Mouse (Mus musculus): ENCODE measurements around the gene Bicd1. TPM values are rescaled to one million over a fixed set of nuclear protein-coding genes. Genes with fewer than 3 reads are reported as not detected.

Bicd1 gene
- polyA plus RNA-seq, 2 experiments, result 0.20 to 0.75 TPM

GRCm38 (mm10) chr6:149494662-149495061 lies 86.0 kb downstream of the Bicd1 start:
- Histone ChIP-seq H3K9ac (replicated peaks) (no peak overlapping the region), H3K4me3 (ENCODE audit: insufficient read depth in 1 of 2, low read depth in 2 of 2, low read length in 2 of 2) (no peak overlapping the region), H3K4me2 (ENCODE audit: low read depth) (no peak overlapping the region), H3K27me3 (ENCODE audit: control insufficient read depth, insufficient read depth, low read length) (no peaks in the 10 kb centered on the region), H3K9me3 (ENCODE audit: control insufficient read depth, low read length) (no peaks in the 10 kb centered on the region), H3K27ac (no peak overlapping the region), H3K4me1 (replicated peaks; ENCODE audit: control insufficient read depth in 2 of 2, insufficient read depth in 2 of 2, low read length in 1 of 2) (no peaks in the 10 kb centered on the region), H3K36me3 (replicated peaks; ENCODE audit: control insufficient read depth, insufficient read depth, low read depth) (no peaks in the 10 kb centered on the region)
- ATAC-seq (ENCODE audit: insufficient read depth), result no peak
- 75% methylated on average over 2 of the region's 2 CpGs for WGBS (ENCODE audit: insufficient replicate concordance)
- DNase-seq (ENCODE audit: low read depth in 3 of 3, low spot score in 3 of 3), result no peak
- no peak for TF ChIP-seq EP300 (IDR thresholded peaks at IDR 0.05; ENCODE audit: low read depth)
- TF ChIP-seq CTCF (IDR thresholded peaks at IDR 0.05; ENCODE audit: low read depth), result no peak

DNA sequence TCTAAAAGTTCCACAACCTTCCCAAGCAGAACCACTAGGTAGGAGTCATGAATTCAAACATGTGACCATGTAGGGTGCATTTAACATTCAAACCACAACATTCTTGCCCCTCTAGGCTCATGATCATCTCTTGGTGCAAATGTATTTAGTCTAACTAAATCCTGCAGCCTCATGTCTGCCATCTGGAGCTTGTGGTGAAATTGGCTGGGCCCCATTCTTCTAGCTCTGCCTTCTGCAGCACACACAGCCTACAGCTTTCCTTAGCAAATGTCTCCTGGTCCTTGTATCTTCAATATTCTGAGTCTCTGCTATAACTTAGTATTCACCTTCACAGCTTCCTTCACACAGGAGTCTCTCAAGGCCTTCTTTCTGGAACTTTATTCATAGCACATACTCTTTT lies 87.2 kb downstream of the Bicd1 start:
- DNase-seq (ENCODE audit: low read depth in 3 of 3, low spot score in 3 of 3) (no peak), ATAC-seq (ENCODE audit: insufficient read depth) (no peak)
- H3K27ac ChIP-seq, result no peak overlapping the region
- no peak overlapping the region for H3K9ac ChIP-seq (replicated peaks)
- H3K4me1 ChIP-seq (replicated peaks; ENCODE audit: control insufficient read depth in 2 of 2, insufficient read depth in 2 of 2, low read length in 1 of 2), result no peaks in the 10 kb centered on the region
- no peak for TF ChIP-seq CTCF (IDR thresholded peaks at IDR 0.05; ENCODE audit: low read depth)
- no peak for TF ChIP-seq EP300 (IDR thresholded peaks at IDR 0.05; ENCODE audit: low read depth)
- H3K36me3 ChIP-seq (replicated peaks; ENCODE audit: control insufficient read depth, insufficient read depth, low read depth), result no peaks in the 10 kb centered on the region
- no peak overlapping the region for H3K4me3 ChIP-seq (ENCODE audit: insufficient read depth in 1 of 2, low read depth in 2 of 2, low read length in 2 of 2)
- no peaks in the 10 kb centered on the region for H3K9me3 ChIP-seq (ENCODE audit: control insufficient read depth, low read length)
- H3K27me3 ChIP-seq (ENCODE audit: control insufficient read depth, insufficient read depth, low read length), result no peaks in the 10 kb centered on the region
- H3K4me2 ChIP-seq (ENCODE audit: low read depth), result no peak overlapping the region

DNA sequence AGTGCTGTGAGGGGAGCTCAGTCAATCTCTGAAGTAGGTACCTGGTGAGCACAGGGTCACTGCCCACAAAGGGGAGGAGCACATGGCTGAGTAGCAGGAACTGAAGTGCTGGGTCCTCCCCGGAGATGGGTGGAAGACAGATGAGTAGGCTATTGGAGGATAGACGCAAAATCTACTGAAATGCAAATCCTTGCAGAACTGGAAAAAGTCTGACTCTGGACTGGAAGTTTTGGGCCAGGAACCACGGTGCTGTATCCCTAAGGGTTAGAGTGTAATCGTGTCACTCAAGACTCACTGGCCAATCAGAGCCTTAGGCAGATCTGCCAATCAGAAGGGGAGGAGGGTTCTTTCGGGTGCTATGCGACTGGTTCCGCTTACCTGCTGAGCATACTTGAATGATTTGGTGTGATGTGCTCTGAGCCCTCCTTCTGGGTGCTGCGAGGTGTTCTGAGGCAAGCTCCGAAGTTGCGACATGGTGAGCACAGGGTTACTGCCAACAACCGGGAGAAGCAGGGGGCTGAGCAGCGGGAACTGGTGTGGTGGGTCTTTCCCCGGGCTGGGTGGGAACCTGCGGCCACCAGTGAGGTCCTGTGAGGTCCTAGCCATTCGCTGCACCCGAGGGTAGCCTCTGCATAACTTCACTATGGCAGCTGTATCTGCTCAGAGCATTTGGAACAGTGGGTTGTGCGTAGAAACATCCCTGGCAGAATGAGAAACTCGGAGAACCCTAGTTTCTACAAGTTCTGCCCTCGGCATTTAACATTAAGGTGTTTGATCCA lies 157.2 kb downstream of the Bicd1 start:
- H3K27ac ChIP-seq, result no peak overlapping the region
- H3K9ac ChIP-seq (replicated peaks), result no peak overlapping the region
- H3K4me3 ChIP-seq (ENCODE audit: insufficient read depth in 1 of 2, low read depth in 2 of 2, low read length in 2 of 2), result peak overlapping the region; percentile 43 to 77
- no peaks in the 10 kb centered on the region for H3K9me3 ChIP-seq (ENCODE audit: control insufficient read depth, low read length)
- H3K4me1 ChIP-seq (replicated peaks; ENCODE audit: control insufficient read depth in 2 of 2, insufficient read depth in 2 of 2, low read length in 1 of 2), result peaks cover 0 to 2% of the 10 kb centered on the region in 2 experiments; a peak in 1 of 4 replicates
- H3K36me3 ChIP-seq (replicated peaks; ENCODE audit: control insufficient read depth, insufficient read depth, low read depth), result no peaks in the 10 kb centered on the region
- peak overlapping the region; percentile 69 for H3K4me2 ChIP-seq (ENCODE audit: low read depth)
- ATAC-seq (ENCODE audit: insufficient read depth), result peak; percentile 95
- DNase-seq (ENCODE audit: low read depth in 3 of 3, low spot score in 3 of 3), result peak; percentile 26 to 37 (median 35)
- 2% methylated on average over 19 of the region's 19 CpGs for WGBS (ENCODE audit: insufficient replicate concordance)
- TF ChIP-seq CTCF (IDR thresholded peaks at IDR 0.05; ENCODE audit: low read depth), result no peak
- TF ChIP-seq EP300 (IDR thresholded peaks at IDR 0.05; ENCODE audit: low read depth), result no peak
- H3K27me3 ChIP-seq (ENCODE audit: control insufficient read depth, insufficient read depth, low read length), result no peaks in the 10 kb centered on the region

- TF ChIP-seq CTCF (IDR thresholded peaks at IDR 0.05; ENCODE audit: low read depth) (no peak), EP300 (IDR thresholded peaks at IDR 0.05; ENCODE audit: low read depth) (no peak)
- Histone ChIP-seq H3K27me3 (ENCODE audit: control insufficient read depth, insufficient read depth, low read length) (no peaks in the 10 kb centered on the region), H3K36me3 (replicated peaks; ENCODE audit: control insufficient read depth, insufficient read depth, low read depth) (no peaks in the 10 kb centered on the region), H3K4me2 (ENCODE audit: low read depth) (no peak overlapping the region), H3K27ac (no peak overlapping the region), H3K9ac (replicated peaks) (no peak overlapping the region), H3K4me3 (ENCODE audit: insufficient read depth in 1 of 2, low read depth in 2 of 2, low read length in 2 of 2) (no peak overlapping the region), H3K9me3 (ENCODE audit: control insufficient read depth, low read length) (no peaks in the 10 kb centered on the region), H3K4me1 (replicated peaks; ENCODE audit: control insufficient read depth in 2 of 2, insufficient read depth in 2 of 2, low read length in 1 of 2) (peaks cover 0 to 2% of the 10 kb centered on the region in 2 experiments; a peak in 1 of 4 replicates)
- WGBS (ENCODE audit: insufficient replicate concordance), result 57% methylated on average over 1 of the region's 1 CpGs
- ATAC-seq (ENCODE audit: insufficient read depth) (no peak), DNase-seq (ENCODE audit: low read depth in 3 of 3, low spot score in 3 of 3) (no peak)
Observed at GRCm38 (mm10) chr6:149567219-149567618, 158.5 kb downstream of the Bicd1 start.

DNA sequence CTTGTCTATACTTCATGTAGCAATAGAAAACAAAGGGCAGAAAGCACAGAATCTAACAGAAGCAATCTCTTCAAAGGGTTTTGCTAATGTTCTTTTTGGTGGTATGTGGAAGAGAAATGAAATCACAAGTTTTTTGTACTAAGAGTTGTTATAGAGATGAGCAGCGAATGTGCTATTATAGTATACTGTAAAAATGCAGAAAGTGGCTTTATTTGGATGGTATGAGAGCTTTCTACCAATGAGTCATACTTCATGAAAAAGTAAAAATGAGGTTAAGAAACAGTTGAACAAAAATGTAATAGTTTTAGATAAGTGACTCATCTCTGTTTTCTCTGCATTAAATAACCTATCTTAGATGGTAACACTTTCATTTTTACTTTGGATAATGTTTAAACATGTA lies 165.6 kb downstream of the Bicd1 start:
- Histone ChIP-seq H3K4me1 (replicated peaks; ENCODE audit: control insufficient read depth in 2 of 2, insufficient read depth in 2 of 2, low read length in 1 of 2) (no peaks in the 10 kb centered on the region), H3K4me3 (ENCODE audit: insufficient read depth in 1 of 2, low read depth in 2 of 2, low read length in 2 of 2) (no peak overlapping the region), H3K27ac (no peak overlapping the region), H3K9ac (replicated peaks) (no peak overlapping the region), H3K4me2 (ENCODE audit: low read depth) (no peak overlapping the region), H3K9me3 (ENCODE audit: control insufficient read depth, low read length) (no peaks in the 10 kb centered on the region), H3K27me3 (ENCODE audit: control insufficient read depth, insufficient read depth, low read length) (no peaks in the 10 kb centered on the region), H3K36me3 (replicated peaks; ENCODE audit: control insufficient read depth, insufficient read depth, low read depth) (no peaks in the 10 kb centered on the region)
- TF ChIP-seq EP300 (IDR thresholded peaks at IDR 0.05; ENCODE audit: low read depth), result no peak
- TF ChIP-seq CTCF (IDR thresholded peaks at IDR 0.05; ENCODE audit: low read depth), result no peak
- no peak for DNase-seq (ENCODE audit: low read depth in 3 of 3, low spot score in 3 of 3)
- ATAC-seq (ENCODE audit: insufficient read depth), result no peak
- 44% methylated on average over 1 of the region's 1 CpGs for WGBS (ENCODE audit: insufficient replicate concordance)
